10 mouse cellular contexts compared by ENCODE assay signal in genomic region chr5:96905572-96906271, GRCm38 (mm10).
DNase-seq lines count a peak whose midpoint lies in the region; ATAC-seq and TF ChIP-seq lines count a peak whose summit lies in the region.
"Had no signal": no experiment of that assay in that cellular context is flagged by ENCODE, and none has a peak within 500 bp of the region (broad histone marks: within the 10 kb centered on the region; RNA-seq: fewer than 3 reads in every experiment).

No protein-coding gene starts in this region.

- ATAC-seq in megakaryocyte progenitor cell, adult 5-6 weeks (replicated peaks; ENCODE audit: poor library complexity) = peak; percentile 80

- peak; percentile 41 for DNase-seq in kidney, adult 2 months
- no peak for DNase-seq in kidney, adult 18-20 months
- DNase-seq in embryo, embryonic 9.5 days (ENCODE audit: extremely low spot score) = peak; percentile 45
- DNase-seq in heart, postnatal 14 days = peak; percentile 46 to 57
- peak; percentile 26 to 62 for DNase-seq in layer of hippocampus, postnatal 14 days (ENCODE audit: low spot score in 2 of 2)
- DNase-seq in urinary bladder, postnatal 36 days (ENCODE audit: low spot score in 2 of 2) = no peak

- no peaks in the 10 kb centered on the region for H3K27me3 ChIP-seq in kidney, adult 2 months (replicated peaks; ENCODE audit: control insufficient read depth, insufficient read depth, low read length)
- no peaks in the 10 kb centered on the region for H3K27me3 ChIP-seq in small intestine, adult 2 months (ENCODE audit: control insufficient read depth, insufficient read depth, low read length)

- no peak for TF ChIP-seq POLR2A in kidney, adult 2 months (IDR thresholded peaks at IDR 0.05; ENCODE audit: low read depth, low read length)
- TF ChIP-seq POLR2A in small intestine, adult 2 months (IDR thresholded peaks at IDR 0.05; ENCODE audit: low read depth, low read length) = no peak

- H3K4me3 ChIP-seq in kidney, adult 2 months (ENCODE audit: insufficient read depth, low read depth, low read length) = peak overlapping the region; percentile 17; the same call in 1 of the 2 replicates
- peak overlapping the region; percentile 26; the same call in 1 of the 2 replicates for H3K4me3 ChIP-seq in small intestine, adult 2 months (ENCODE audit: low read depth, low read length)
- H3K4me3 ChIP-seq: erythroblast, embryonic 14.5 days; myocyte had no signal

- no peak for TF ChIP-seq CTCF in kidney, adult 2 months (conservative IDR thresholded peaks at IDR 0.05; ENCODE audit: insufficient read depth, insufficient read length, low read depth, low read length)
- no peak for TF ChIP-seq CTCF in small intestine, adult 2 months (IDR thresholded peaks at IDR 0.05; ENCODE audit: extremely low read depth, insufficient read length, insufficient replicate concordance, low read depth, low read length)

- H3K36me3 ChIP-seq in kidney, adult 2 months (ENCODE audit: control insufficient read depth, insufficient read depth, low read length) = no peaks in the 10 kb centered on the region
- H3K36me3 ChIP-seq in small intestine, adult 2 months (ENCODE audit: control insufficient read depth, insufficient read depth, low read length) = no peaks in the 10 kb centered on the region

- 34% methylated on average over 17 of the region's 17 CpGs for WGBS in kidney, adult 2 months
- WGBS in small intestine, adult 2 months = 34% methylated on average over 17 of the region's 17 CpGs

- H3K27ac ChIP-seq in kidney, adult 2 months (ENCODE audit: insufficient read depth, low read depth, low read length) = no peak overlapping the region
- no peak overlapping the region for H3K27ac ChIP-seq in small intestine, adult 2 months (ENCODE audit: insufficient read depth, low read depth, low read length)

- intact Hi-C loops in heart, postnatal 14 days (cut with DNase I) = loop anchor here (5.0 kb wide), 1 partner anchor 92 kb away; the partner anchor contains the start of gene Bmp2k

- H3K4me1 ChIP-seq in kidney, adult 2 months (ENCODE audit: control insufficient read depth, insufficient read depth, low read length) = 0 out of 2 replicates have a peak, but pooled peaks cover 3% of the 10 kb centered on the region
- H3K4me1 ChIP-seq in small intestine, adult 2 months (ENCODE audit: control insufficient read depth, insufficient read depth, insufficient read length, low read length) = no peaks in the 10 kb centered on the region

Comparison
In these comparisons a context has a peak if more than half of its experiments do, and no peak if none do; other contexts are left out.
1. DNase-seq: peak in kidney, adult 2 months (single experiment), embryo, embryonic 9.5 days (single experiment), heart, postnatal 14 days (2 of 2) and layer of hippocampus, postnatal 14 days (2 of 2); none in kidney, adult 18-20 months (single experiment) and urinary bladder, postnatal 36 days (0 of 2).